Mouse (Mus musculus) heart, embryonic 14.5 days (tissue): ENCODE measurements around the gene Slc11a1. TPM values are rescaled to one million over a fixed set of nuclear protein-coding genes. Genes with fewer than 3 reads are reported as not detected.
"Not testable (repeated sequence)": the region's sequence is repeated elsewhere in the genome, so short reads cannot be mapped to it uniquely, and the experiment has no call there.

Experiments used
- ATAC-seq: fragments of 200-750 bp; cut with Nextera tagmentation; 2 replicates; pipeline ENCODE4 v1.8.0; 2017; ENCODE audit warnings: low read depth, moderate TSS enrichment; ENCODE audit not compliant: insufficient number of reproducible peaks, insufficient read depth, low FRiP score
- H3K27ac ChIP-seq, 2 experiments: fragments of 200-500 bp in 1 of 2; fragments of 300-500 bp in 1 of 2; sonication (generic) in 1 of 2; replicated peaks in 1 of 2; 2 replicates each; pipeline ENCODE4 v1.5.1; 2012 to 2014; ENCODE audit warnings: low read depth in 2 of 2, low read length in 2 of 2, control low read depth in 1 of 2, mild to moderate bottlenecking in 1 of 2, mixed read lengths in 1 of 2; ENCODE audit not compliant: control insufficient read depth in 1 of 2, insufficient read depth in 1 of 2
- H3K27me3 ChIP-seq: fragments of 300-500 bp; sonication (generic); 2 replicates; pipeline ENCODE4 v1.6.1; 2014; ENCODE audit warnings: mild to moderate bottlenecking, low read length, control low read depth; ENCODE audit not compliant: control insufficient read depth, insufficient read depth
- H3K36me3 ChIP-seq: fragments of 300-500 bp; sonication (generic); 2 replicates; pipeline ENCODE4 v1.6.1; 2014; ENCODE audit warnings: mild to moderate bottlenecking, control low read depth, low read length, mixed read lengths; ENCODE audit not compliant: control insufficient read depth, insufficient read depth
- H3K4me1 ChIP-seq, 2 experiments: fragments of 200-500 bp in 1 of 2; fragments of 300-500 bp in 1 of 2; sonication (generic) in 1 of 2; 2 replicates each; pipeline ENCODE4 v1.6.1; 2012 to 2014; ENCODE audit warnings: low read length in 2 of 2, control low read depth in 1 of 2, mixed read lengths in 1 of 2; ENCODE audit not compliant: control insufficient read depth in 2 of 2, insufficient read depth in 2 of 2
- H3K4me2 ChIP-seq: fragments of 300-500 bp; sonication (generic); 2 replicates; pipeline ENCODE4 v1.6.1; 2014; ENCODE audit warnings: mild to moderate bottlenecking, low read length
- H3K4me3 ChIP-seq, 2 experiments: fragments of 200-500 bp in 1 of 2; fragments of 300-500 bp in 1 of 2; sonication (generic) in 1 of 2; 2 replicates each; pipeline ENCODE4 v1.5.1; 2012 to 2014; ENCODE audit warnings: low read length in 2 of 2, mild to moderate bottlenecking in 2 of 2, control low read depth in 1 of 2, low read depth in 1 of 2, moderate library complexity in 1 of 2; ENCODE audit not compliant: control insufficient read depth in 1 of 2, insufficient read depth in 1 of 2
- H3K9ac ChIP-seq: fragments of 300-500 bp; sonication (generic); 2 replicates; pipeline ENCODE4 v1.6.1; 2014; ENCODE audit warnings: mild to moderate bottlenecking, low read length
- H3K9me3 ChIP-seq: fragments of 300-500 bp; sonication (generic); 2 replicates; pipeline ENCODE4 v1.6.1; 2016; ENCODE audit warnings: low read length, control low read depth; ENCODE audit not compliant: control insufficient read depth
- WGBS: fragments of 180-500 bp; shearing (Covaris S2); extraction: QIAGEN DNeasy Blood & Tissue Kit; methylation state at CpG from one replicate; pipeline ENCODE4 v1.1.7; 2014; 5-methylcytosine and 5-hydroxymethylcytosine counted together
- polyA plus RNA-seq: library from polyadenylated mRNA; unstranded; fragments of >200 nt; fragmentation: Nextera tagmentation; extraction: Ambion mirVana; gene quantifications from 2 replicates; pipeline ENCODE4 v1.2.1, GENCODE M21; 2014

Gene Slc11a1
- polyA plus RNA-seq, 1 experiment from 2014 or later = 4.4 TPM

DNA sequence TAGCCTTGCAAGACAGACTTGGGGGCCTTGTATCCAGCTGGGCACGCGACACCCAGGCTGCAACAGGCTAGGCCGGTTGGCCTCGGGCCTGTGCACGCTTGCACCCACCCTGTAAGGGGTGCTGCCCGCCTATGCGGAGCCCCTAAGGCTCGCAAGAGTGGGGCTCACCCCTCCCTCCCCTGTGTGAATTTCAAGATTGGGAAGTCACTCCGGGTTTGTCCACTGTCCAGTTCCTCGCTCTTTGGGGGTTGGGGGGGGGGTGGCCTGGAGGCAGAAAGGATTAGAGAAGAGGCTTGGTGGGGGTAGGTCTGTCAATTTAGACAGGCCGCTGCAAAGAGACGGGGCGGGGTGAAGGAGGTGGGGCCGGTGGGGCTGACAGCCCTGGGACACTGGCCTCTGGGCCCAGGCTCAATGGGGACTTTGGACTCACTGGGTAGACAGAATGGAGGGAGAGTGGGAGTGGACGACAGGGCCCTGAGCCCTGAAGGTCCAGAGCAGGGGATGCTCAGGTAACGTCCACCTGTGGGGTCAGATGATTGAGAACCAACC is 17.5 kb downstream of the Slc11a1 start:
- H3K4me1 ChIP-seq = peaks cover 21 to 36% of the 10 kb centered on the region in 2 experiments
- H3K9me3 ChIP-seq = no peaks in the 10 kb centered on the region
- no peaks in the 10 kb centered on the region for H3K27me3 ChIP-seq
- H3K27ac ChIP-seq = peak overlapping the region; percentile 96 to 100
- 2% methylated on average over 14 of the region's 16 CpGs for WGBS
- ATAC-seq = no peak
- H3K4me2 ChIP-seq = peak overlapping the region; percentile 99
- peak overlapping the region; percentile 89 to 95 for H3K4me3 ChIP-seq
- H3K36me3 ChIP-seq = peaks cover 26% of the 10 kb centered on the region
- H3K9ac ChIP-seq = peak overlapping the region; percentile 100

- no peak for ATAC-seq
- peaks cover 19 to 33% of the 10 kb centered on the region in 2 experiments for H3K4me1 ChIP-seq
- no peaks in the 10 kb centered on the region for H3K27me3 ChIP-seq
- H3K27ac ChIP-seq = peak overlapping the region in 1 of 2 experiments; percentile 100; a peak in 2 of 4 replicates
- peak overlapping the region; percentile 99 for H3K4me2 ChIP-seq
- peaks cover 26% of the 10 kb centered on the region for H3K36me3 ChIP-seq
- H3K4me3 ChIP-seq = peak overlapping the region; percentile 89 to 95
- H3K9ac ChIP-seq = peak overlapping the region; percentile 100
- H3K9me3 ChIP-seq = no peaks in the 10 kb centered on the region
- WGBS = 49% methylated on average over 7 of the region's 7 CpGs
These were observed 18.0 kb downstream of the Slc11a1 start for GRCm38 (mm10) chr1:74393010-74393409.

GRCm38 (mm10) chr1:74393697-74394096 is 18.7 kb downstream of the Slc11a1 start:
- H3K4me1 ChIP-seq = peaks cover 19 to 33% of the 10 kb centered on the region in 2 experiments
- peaks cover 26% of the 10 kb centered on the region for H3K36me3 ChIP-seq
- 88% methylated on average over 9 of the region's 9 CpGs for WGBS
- H3K27me3 ChIP-seq = no peaks in the 10 kb centered on the region
- no peak overlapping the region for H3K4me2 ChIP-seq
- H3K27ac ChIP-seq = no peak overlapping the region
- H3K9me3 ChIP-seq = no peaks in the 10 kb centered on the region
- no peak for ATAC-seq
- H3K4me3 ChIP-seq = no peak overlapping the region
- peak overlapping the region; percentile 100 for H3K9ac ChIP-seq

- H3K9ac ChIP-seq = no peak overlapping the region
- H3K4me1 ChIP-seq = peaks cover 17 to 33% of the 10 kb centered on the region in 2 experiments
These were observed 19.3 kb downstream of the Slc11a1 start for GRCm38 (mm10) chr1:74394311-74394710.

GRCm38 (mm10) chr1:74394858-74395257 is 19.9 kb downstream of the Slc11a1 start:
- Histone ChIP-seq H3K4me1 (peaks cover 13 to 28% of the 10 kb centered on the region in 2 experiments), H3K4me2 (no peak overlapping the region), H3K36me3 (peaks cover 26% of the 10 kb centered on the region), H3K9ac (no peak overlapping the region), H3K27me3 (no peaks in the 10 kb centered on the region), H3K9me3 (no peaks in the 10 kb centered on the region), H3K27ac (no peak overlapping the region), H3K4me3 (no peak overlapping the region)
- no peak for ATAC-seq
- 91% methylated on average over 15 of the region's 15 CpGs for WGBS

More at GRCm38 (mm10) chr1:74394311-74394710, 19.3 kb downstream of the Slc11a1 start:
- Histone ChIP-seq H3K9me3 (no peaks in the 10 kb centered on the region), H3K36me3 (peaks cover 26% of the 10 kb centered on the region), H3K4me2 (no peak overlapping the region), H3K27me3 (no peaks in the 10 kb centered on the region), H3K4me3 (no peak overlapping the region), H3K27ac (no peak overlapping the region)
- 85% methylated on average over 9 of the region's 9 CpGs for WGBS
- ATAC-seq = no peak

DNA sequence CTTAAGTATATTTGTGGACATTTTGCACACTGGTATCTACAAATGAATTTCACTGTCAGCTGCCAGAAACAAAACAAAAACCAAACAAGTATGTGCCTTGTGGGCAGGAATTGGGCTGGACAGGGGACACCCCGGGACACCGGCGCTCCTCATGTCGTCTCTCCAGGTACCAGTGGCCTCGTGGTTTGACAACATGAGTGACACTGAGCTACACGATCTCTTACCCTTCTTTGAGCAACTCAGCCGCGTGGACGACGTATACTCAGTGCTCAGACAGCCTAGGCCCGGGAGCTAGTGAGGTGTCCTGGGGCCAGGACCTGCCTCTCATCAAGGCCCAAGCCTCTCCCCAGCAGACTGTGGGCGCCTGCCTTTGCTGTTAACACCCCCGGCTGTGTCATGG is 20.3 kb downstream of the Slc11a1 start:
- no peak overlapping the region for H3K4me2 ChIP-seq
- no peaks in the 10 kb centered on the region for H3K27me3 ChIP-seq
- H3K9ac ChIP-seq = no peak overlapping the region
- peaks cover 26% of the 10 kb centered on the region for H3K36me3 ChIP-seq
- H3K27ac ChIP-seq = no peak overlapping the region
- no peak for ATAC-seq
- WGBS = 79% methylated on average over 11 of the region's 13 CpGs
- H3K4me1 ChIP-seq = peaks cover 10 to 26% of the 10 kb centered on the region in 2 experiments
- no peaks in the 10 kb centered on the region for H3K9me3 ChIP-seq
- no peak overlapping the region for H3K4me3 ChIP-seq

GRCm38 (mm10) chr1:74396456-74397222 is 21.6 kb downstream of the Slc11a1 start:
- peak overlapping the region; percentile 60 for H3K9ac ChIP-seq
- not testable (repeated sequence) for H3K27me3 ChIP-seq, H3K9me3 ChIP-seq, ATAC-seq
- whole genome bisulfite sequencing = 6% methylated on average over 11 of the region's 12 CpGs
- H3K4me2 ChIP-seq = peak overlapping the region; percentile 91
- peak overlapping the region; percentile 81 to 92 for H3K27ac ChIP-seq
- H3K4me3 ChIP-seq = peak overlapping the region; percentile 29 to 47
- H3K4me1 ChIP-seq = peaks cover 4 to 20% of the 10 kb centered on the region in 2 experiments; a peak in 3 of 4 replicates
- peaks cover 26% of the 10 kb centered on the region for H3K36me3 ChIP-seq
